ENCODE assay signal across 9 mouse cellular contexts in the genomic region with DNA sequence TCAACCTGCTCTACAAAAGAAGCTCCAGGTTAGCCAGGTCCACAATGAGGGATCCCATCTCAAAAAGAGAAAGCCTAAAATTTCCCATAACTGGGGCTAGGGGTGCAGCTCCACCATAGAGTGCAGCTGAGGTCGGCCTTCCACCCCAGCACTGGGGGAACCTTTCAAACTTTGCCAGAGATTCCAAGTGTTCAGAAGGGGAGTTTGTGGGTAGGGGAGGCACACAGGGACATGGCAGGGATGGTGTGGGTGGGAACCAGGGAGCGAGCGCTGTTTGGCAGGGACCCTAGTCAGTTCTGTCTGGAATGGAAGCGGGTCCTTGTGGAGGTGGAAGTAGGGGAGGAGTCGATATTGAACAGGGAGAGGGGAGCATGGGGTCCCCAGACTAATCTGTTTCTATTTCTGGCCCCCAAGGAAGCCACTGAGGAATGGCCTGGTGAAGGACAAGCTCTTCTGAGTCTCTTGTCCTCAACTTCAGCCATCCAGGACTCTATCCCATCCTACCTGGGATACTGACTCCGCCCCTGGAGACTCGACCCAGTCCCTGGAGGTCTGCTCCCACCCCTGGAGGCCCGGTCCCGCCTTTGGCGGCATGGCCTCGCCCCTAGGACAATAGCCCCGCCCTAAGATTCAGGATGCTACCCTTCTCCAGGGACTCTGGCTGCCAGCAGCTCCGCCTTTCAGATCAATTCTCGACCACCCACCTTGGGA. TPM values are rescaled to one million over a fixed set of nuclear protein-coding genes. Genes with fewer than 3 reads are reported as not detected.
DNase-seq lines count a peak whose midpoint lies in the region; ATAC-seq lines count a peak whose summit lies in the region.
"Had no signal": no experiment of that assay in that cellular context is flagged by ENCODE, and none has a peak within 500 bp of the region (broad histone marks: within the 10 kb centered on the region; RNA-seq: fewer than 3 reads in every experiment).

A gene (plus strand): TSS at position 694 of the 711 bp plus-strand sequence.

- ATAC-seq in heart, embryonic 16.5 days (replicated peaks; ENCODE audit: extremely low read depth, insufficient read depth, low FRiP score) = no peak
- ATAC-seq in forebrain, embryonic 15.5 days (replicated peaks) = no peak
- ATAC-seq in liver, embryonic 13.5 days (ENCODE audit: low read depth) = 0 out of 2 replicates have a peak, but pooled peaks have one; percentile 9
- no peak for ATAC-seq in megakaryocyte progenitor cell, adult 5-6 weeks (replicated peaks; ENCODE audit: poor library complexity)

- WGBS in heart, embryonic 16.5 days = 34% methylated on average over 14 of the region's 14 CpGs
- 33% methylated on average over 14 of the region's 14 CpGs for whole genome bisulfite sequencing in forebrain, embryonic 15.5 days
- WGBS in liver, embryonic 13.5 days (ENCODE audit: insufficient replicate concordance) = 38% methylated on average over 14 of the region's 14 CpGs

- H3K4me2 ChIP-seq in heart, embryonic 16.5 days (ENCODE audit: low read depth, low read length) = peak within 1 kb of the TSS; percentile 48
- H3K4me2 ChIP-seq in forebrain, embryonic 15.5 days (replicated peaks) = peak within 1 kb of the TSS; percentile 19; the same call in 1 of the 2 replicates
- peak within 1 kb of the TSS; percentile 26 for H3K4me2 ChIP-seq in liver, embryonic 13.5 days

- intact Hi-C loops in heart, postnatal 14 days (cut with DNase I) = no loop called here

- DNase-seq in heart, postnatal 14 days = no peak
- peak; percentile 85 for DNase-seq in R1 (ENCODE audit: low read depth, low spot score)
- peak; percentile 50 for DNase-seq in liver, embryonic 13.5 days
- no peak for DNase-seq in cerebellum, adult 8-10 months
- DNase-seq in lung, postnatal 36 days = no peak

- peaks cover 9% of the 10 kb centered on the region; the same call in 1 of the 2 replicates for H3K27me3 ChIP-seq in heart, embryonic 16.5 days (ENCODE audit: control insufficient read depth, insufficient read depth, low read length)
- H3K27me3 ChIP-seq in forebrain, embryonic 15.5 days = no peaks in the 10 kb centered on the region
- H3K27me3 ChIP-seq in liver, embryonic 13.5 days = no peaks in the 10 kb centered on the region; the same call in 1 of the 2 replicates

- peaks cover 9% of the 10 kb centered on the region for H3K4me1 ChIP-seq in heart, embryonic 16.5 days (ENCODE audit: control insufficient read depth, insufficient read depth, low read length)
- H3K4me1 ChIP-seq in forebrain, embryonic 15.5 days = peaks cover 28% of the 10 kb centered on the region
- H3K4me1 ChIP-seq in liver, embryonic 13.5 days (replicated peaks) = peaks cover 55% of the 10 kb centered on the region

- H3K4me3 ChIP-seq in heart, embryonic 16.5 days (ENCODE audit: low read length) = peak within 1 kb of the TSS; percentile 19
- peak within 1 kb of the TSS; percentile 2; the same call in 1 of the 2 replicates for H3K4me3 ChIP-seq in forebrain, embryonic 15.5 days
- H3K4me3 ChIP-seq in liver, embryonic 13.5 days (replicated peaks) = no peak within 1 kb of the TSS

- peak within 1 kb of the TSS; percentile 35; the same call in 1 of the 2 replicates for H3K9ac ChIP-seq in heart, embryonic 16.5 days (ENCODE audit: low read length)
- H3K9ac ChIP-seq in forebrain, embryonic 15.5 days (replicated peaks) = no peak within 1 kb of the TSS; the same call in 1 of the 2 replicates
- no peak within 1 kb of the TSS; the same call in 1 of the 2 replicates for H3K9ac ChIP-seq in liver, embryonic 13.5 days

- H3K27ac ChIP-seq in heart, embryonic 16.5 days (ENCODE audit: low read length) = no peak within 1 kb of the TSS
- H3K27ac ChIP-seq in forebrain, embryonic 15.5 days (replicated peaks) = no peak within 1 kb of the TSS
- peak within 1 kb of the TSS; percentile 93 for H3K27ac ChIP-seq in liver, embryonic 13.5 days

- no peaks in the 10 kb centered on the region for H3K9me3 ChIP-seq in heart, embryonic 16.5 days (replicated peaks; ENCODE audit: control insufficient read depth, low read length)
- H3K9me3 ChIP-seq in forebrain, embryonic 15.5 days = no peaks in the 10 kb centered on the region
- 0 out of 2 replicates have a peak, but pooled peaks cover 3% of the 10 kb centered on the region for H3K9me3 ChIP-seq in liver, embryonic 13.5 days (replicated peaks)

- peaks cover 26% of the 10 kb centered on the region for H3K36me3 ChIP-seq in heart, embryonic 16.5 days (ENCODE audit: control insufficient read depth, insufficient read depth)
- H3K36me3 ChIP-seq in forebrain, embryonic 15.5 days = peaks cover 54% of the 10 kb centered on the region
- H3K36me3 ChIP-seq in liver, embryonic 13.5 days = peaks cover 38% of the 10 kb centered on the region

RNA-seq across cellular contexts. Expression of the gene that starts here (rescaled TPM):
- 0.45 and 1.4 TPM in 2 replicates for polyA plus RNA-seq in heart, embryonic 16.5 days (2015; fragmentation: Nextera tagmentation; extraction: Ambion mirVana)
- not detected for total RNA-seq in heart, postnatal 14 days (2021)
- 0.87 and 5.1 TPM in 2 replicates for polyA plus RNA-seq in forebrain, embryonic 15.5 days (2015; fragmentation: Nextera tagmentation; extraction: Ambion mirVana)
- 0.17 and 0.29 TPM in 2 replicates for polyA plus RNA-seq in liver, embryonic 13.5 days (2015; fragmentation: Nextera tagmentation; extraction: Ambion mirVana)
- total RNA-seq in megakaryocyte progenitor cell, adult 5-6 weeks (2015) = not detected in 2 replicates
- not detected in 2 replicates for total RNA-seq in megakaryocyte progenitor cell, adult 5-6 weeks (2017)
- total RNA-seq: liver, adult 2 months had no signal
- polyA plus RNA-seq: liver, adult 2 months had no signal

Comparison
In these comparisons a context has a peak if more than half of its experiments do, and no peak if none do; other contexts are left out.
1. Peak in DNase-seq, ATAC-seq, H3K27ac ChIP-seq and H3K4me2 ChIP-seq in liver, embryonic 13.5 days; RNA of the gene not detected or under 1 TPM.